Mouse (Mus musculus) retina, postnatal 1 day (tissue): ENCODE data around the gene Tbca.

Experiments used
- DNase-seq: peaks from one replicate; pipeline ENCODE4 v3.0.0-alpha.2; 2012

Tbca gene

DNA sequence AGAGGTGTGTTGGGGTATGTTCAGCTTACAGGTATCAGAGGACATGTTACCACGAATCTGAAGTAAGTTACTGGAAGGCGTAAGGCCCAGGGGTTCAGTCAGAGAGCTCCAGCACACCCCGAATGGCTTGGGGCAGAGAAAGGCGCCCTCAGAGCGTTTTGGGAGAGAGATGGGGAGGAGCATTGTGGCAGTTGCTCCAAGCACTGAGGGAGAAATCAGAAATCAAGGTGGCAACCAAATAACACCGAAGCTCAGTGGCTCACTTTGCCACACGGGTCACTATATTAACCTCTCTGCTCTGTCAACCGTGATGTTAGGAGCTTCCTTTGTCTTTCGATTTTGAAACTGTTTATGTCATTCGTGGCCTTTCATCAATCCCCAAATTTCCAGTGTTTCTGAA, 93.5 kb downstream of the Tbca start:
- no peak for DNase-seq

DNA sequence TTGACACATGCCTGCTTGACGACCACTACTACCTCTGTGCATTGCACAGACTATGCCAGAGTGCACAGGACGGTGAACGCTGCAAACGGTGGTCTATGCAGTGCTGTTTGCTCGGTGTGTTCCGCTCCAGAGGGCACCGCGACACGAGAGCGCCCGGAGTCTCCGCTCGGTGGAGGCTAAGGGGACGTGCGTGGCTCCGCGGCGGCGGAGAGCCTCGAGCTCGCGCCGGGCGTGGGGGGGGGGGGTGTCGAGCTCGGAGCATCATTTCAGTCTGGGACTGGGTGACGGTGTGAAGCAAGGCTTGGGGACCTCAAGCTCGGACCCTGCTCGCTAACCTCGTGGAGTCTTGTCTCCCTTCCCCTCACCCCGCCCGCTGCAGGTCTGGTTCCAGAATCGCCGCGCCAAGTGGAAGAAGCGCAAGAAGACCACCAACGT, 94.0 kb downstream of the Tbca start:
- DNase-seq = peak; percentile 47

DNA sequence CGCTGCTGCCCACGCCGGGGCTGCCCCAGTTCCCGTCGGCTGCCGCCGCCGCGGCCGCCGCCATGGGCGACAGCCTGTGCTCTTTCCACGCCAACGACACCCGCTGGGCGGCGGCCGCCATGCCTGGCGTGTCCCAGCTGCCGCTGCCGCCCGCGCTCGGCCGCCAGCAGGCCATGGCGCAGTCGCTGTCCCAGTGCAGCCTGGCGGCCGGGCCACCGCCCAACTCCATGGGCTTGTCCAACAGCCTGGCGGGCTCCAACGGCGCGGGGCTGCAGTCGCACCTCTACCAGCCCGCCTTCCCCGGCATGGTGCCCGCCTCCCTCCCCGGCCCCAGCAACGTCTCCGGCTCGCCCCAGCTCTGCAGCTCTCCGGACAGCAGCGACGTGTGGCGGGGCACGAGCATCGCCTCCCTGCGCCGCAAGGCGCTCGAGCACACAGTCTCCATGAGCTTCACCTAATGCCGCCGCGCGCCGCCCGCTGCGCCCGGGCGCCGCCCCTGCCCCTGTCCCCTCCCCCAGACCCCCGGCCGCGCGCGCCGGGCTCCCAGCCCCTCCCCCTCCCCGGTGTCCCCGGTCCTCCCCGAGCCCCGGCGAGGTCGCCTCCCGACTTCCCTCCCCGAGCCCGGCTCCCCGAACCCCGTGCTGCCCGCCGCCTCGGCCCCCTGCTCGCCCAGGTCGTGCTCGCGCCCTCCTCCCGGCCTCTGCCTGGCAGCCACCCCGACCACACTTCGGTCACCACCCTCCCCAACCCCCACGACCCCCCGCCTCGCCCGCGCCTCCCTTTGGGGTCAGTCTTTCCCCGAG, 94.7 kb downstream of the Tbca start:
- peak; percentile 75 for DNase-seq

DNA sequence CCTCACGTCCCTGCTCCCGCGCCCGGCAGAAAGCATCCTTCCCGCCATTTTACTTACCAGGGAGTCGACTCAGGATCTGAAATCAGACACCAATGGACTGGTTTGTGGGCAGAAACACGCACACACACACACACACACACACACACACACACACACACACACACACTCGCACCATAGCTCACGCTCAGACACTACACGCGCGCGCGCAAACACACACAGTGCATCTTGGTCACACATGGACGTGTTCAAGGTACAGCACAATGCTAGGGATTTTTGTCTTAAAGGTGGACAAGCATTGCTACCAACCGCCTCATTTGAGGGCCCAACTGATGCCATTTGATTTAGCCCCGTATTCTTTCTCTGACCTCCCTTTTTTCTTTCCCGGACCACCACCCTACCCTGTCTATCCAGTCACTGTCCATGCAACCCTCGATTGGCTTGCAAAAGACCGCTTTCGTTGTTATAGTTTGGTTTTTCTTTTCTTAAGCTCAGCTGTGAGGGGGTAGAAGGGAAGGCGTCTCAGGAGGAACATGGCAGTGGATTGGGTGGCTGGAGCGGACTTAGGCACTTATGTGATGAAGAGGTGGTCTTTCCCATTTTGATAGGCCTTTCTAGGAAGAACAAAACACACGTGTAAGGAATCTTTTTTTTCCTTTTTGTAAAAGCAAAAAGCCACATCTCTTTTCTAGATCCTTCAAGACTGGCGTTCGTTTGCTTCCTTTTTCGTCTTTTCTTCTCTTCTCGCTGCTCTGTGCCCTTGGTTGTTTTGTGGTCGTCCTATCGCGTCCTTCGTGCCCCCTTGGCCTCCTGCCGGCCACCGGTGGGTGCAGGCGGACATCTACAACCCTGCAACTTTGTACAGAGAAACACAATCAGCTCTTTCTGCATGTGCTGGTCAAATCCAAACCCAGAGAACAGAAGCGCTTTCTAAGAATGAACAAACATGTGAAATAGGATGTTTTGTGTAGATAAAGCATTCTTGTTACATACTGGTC, 95.6 kb downstream of the Tbca start:
- DNase-seq = peak; percentile 50

DNA sequence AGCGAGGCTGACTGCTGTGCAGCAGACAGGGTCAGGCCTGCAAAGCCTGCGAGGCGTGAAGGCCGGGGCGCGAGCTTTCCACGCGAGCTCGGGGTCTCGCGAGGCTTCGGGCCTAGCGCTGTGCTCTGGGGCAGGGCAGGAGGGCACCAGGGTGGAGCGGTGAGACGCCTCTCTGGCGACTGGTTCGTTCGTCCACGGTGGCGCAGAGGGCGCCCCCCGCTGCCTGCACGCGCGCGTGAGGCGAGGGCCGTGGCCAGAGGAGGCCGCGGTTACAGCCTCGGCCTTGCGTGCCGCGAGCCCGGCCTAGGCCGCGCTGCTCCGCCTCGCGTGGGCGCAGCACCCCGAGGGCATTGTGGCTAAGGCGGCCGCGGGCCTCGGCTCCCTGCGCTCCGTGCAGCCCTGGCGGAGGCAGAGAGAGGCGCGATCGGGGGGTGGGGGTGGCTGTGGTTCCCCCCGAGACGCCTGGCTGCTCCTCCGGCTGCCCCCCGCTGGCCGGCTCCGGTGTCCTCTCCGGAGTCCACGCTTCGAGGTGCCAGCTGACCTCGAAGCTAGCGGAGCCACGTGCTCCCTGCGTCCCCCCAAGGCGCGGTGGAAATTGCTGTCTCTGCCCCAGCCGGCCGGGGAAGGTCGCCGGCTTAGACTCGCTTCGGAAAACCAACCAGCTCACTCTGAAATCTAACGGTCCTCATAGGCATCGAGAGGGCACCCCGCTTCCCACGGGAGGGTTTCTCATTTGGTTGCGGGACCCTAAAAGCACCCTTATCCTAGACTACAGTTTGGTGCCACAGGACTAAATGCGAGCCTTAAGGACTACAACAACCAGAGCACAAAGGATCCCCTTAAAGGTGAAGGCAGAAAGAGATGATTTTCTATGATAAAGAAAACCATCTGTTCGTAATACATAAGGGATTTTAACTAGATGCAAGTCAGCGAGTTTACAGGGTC, 96.9 kb downstream of the Tbca start:
- DNase-seq = peak; percentile 56
